ENCODE assay signal across 18 mouse cellular contexts in genomic region chrX:140980163-140980562, GRCm38 (mm10). TPM values are rescaled to one million over a fixed set of nuclear protein-coding genes. Genes with fewer than 3 reads are reported as not detected.
DNase-seq lines count a peak whose midpoint lies in the region; ATAC-seq and TF ChIP-seq lines count a peak whose summit lies in the region.
"Had no signal": no experiment of that assay in that cellular context is flagged by ENCODE, and none has a peak within 500 bp of the region (broad histone marks: within the 10 kb centered on the region; RNA-seq: fewer than 3 reads in every experiment).

No protein-coding gene starts in this region.

- peaks cover 47% of the 10 kb centered on the region for H3K27me3 ChIP-seq in limb, embryonic 12.5 days
- H3K27me3 ChIP-seq in limb, embryonic 10.5 days (ENCODE audit: low read depth, poor library complexity, severe bottlenecking): peaks cover 99% of the 10 kb centered on the region
- H3K27me3 ChIP-seq in limb, embryonic 14.5 days (ENCODE audit: control insufficient read depth, insufficient read depth, low read length): no peaks in the 10 kb centered on the region
- H3K27me3 ChIP-seq in midbrain, embryonic 14.5 days (ENCODE audit: control insufficient read depth, insufficient read depth, low read length): no peaks in the 10 kb centered on the region; the same call in 1 of the 2 replicates

- peaks cover 24% of the 10 kb centered on the region for H3K4me1 ChIP-seq in limb, embryonic 12.5 days (replicated peaks)
- peaks cover 10% of the 10 kb centered on the region for H3K4me1 ChIP-seq in limb, embryonic 10.5 days
- peaks cover 45% of the 10 kb centered on the region for H3K4me1 ChIP-seq in bone marrow macrophage, adult 2 months (ENCODE audit: control insufficient read depth, insufficient read depth, low read length)
- peaks cover 2% of the 10 kb centered on the region; the same call in 1 of the 2 replicates for H3K4me1 ChIP-seq in limb, embryonic 14.5 days (ENCODE audit: control insufficient read depth, insufficient read depth, low read length)
- H3K4me1 ChIP-seq in midbrain, embryonic 14.5 days (ENCODE audit: control insufficient read depth, insufficient read depth, low read length): no peaks in the 10 kb centered on the region
- H3K4me1 ChIP-seq: embryonic facial prominence, embryonic 12.5 days; forebrain, embryonic 13.5 days; hindbrain, embryonic 12.5 days had no signal

- TF ChIP-seq POLR2A in bone marrow macrophage, adult 2 months (IDR thresholded peaks at IDR 0.05; ENCODE audit: borderline replicate concordance, low read depth, low read length): no peak
- no peak for TF ChIP-seq POLR2A in limb, embryonic 14.5 days (IDR thresholded peaks at IDR 0.05; ENCODE audit: borderline replicate concordance, extremely low read depth, insufficient read depth, insufficient read length)

- no peak overlapping the region for H3K4me2 ChIP-seq in limb, embryonic 12.5 days
- no peak overlapping the region for H3K4me2 ChIP-seq in limb, embryonic 14.5 days (replicated peaks; ENCODE audit: low read depth, low read length, severe bottlenecking)
- H3K4me2 ChIP-seq in midbrain, embryonic 14.5 days (ENCODE audit: low read length): no peak overlapping the region
- H3K4me2 ChIP-seq: embryonic facial prominence, embryonic 12.5 days; forebrain, embryonic 13.5 days; hindbrain, embryonic 12.5 days had no signal

- no peak overlapping the region for H3K4me3 ChIP-seq in gastrocnemius, adult 2 months
- H3K4me3 ChIP-seq in limb, embryonic 12.5 days (replicated peaks): no peak overlapping the region
- no peak overlapping the region for H3K4me3 ChIP-seq in limb, embryonic 10.5 days
- no peak overlapping the region for H3K4me3 ChIP-seq in bone marrow macrophage, adult 2 months (ENCODE audit: insufficient read depth, low read length)
- H3K4me3 ChIP-seq in limb, embryonic 14.5 days (replicated peaks; ENCODE audit: low read length): no peak overlapping the region
- no peak overlapping the region for H3K4me3 ChIP-seq in midbrain, embryonic 14.5 days (replicated peaks; ENCODE audit: low read depth, low read length)
- H3K4me3 ChIP-seq: embryonic facial prominence, embryonic 12.5 days; forebrain, embryonic 13.5 days; hindbrain, embryonic 12.5 days had no signal

- ATAC-seq in limb, embryonic 12.5 days (ENCODE audit: insufficient number of reproducible peaks, insufficient read depth, low FRiP score, low TSS enrichment, low read depth): peak; percentile 60; the same call in 1 of the 2 replicates
- ATAC-seq in limb, embryonic 14.5 days (ENCODE audit: low FRiP score, low read depth): no peak
- ATAC-seq in midbrain, embryonic 14.5 days (ENCODE audit: low FRiP score, low TSS enrichment): no peak
- ATAC-seq: activated CD4-positive, CD25-positive, alpha-beta regulatory T cell, adult 4 months; hindbrain, embryonic 16.5 days; inflammation-experienced regulatory T-cells, adult 6 months; Patski had no signal

- no peaks in the 10 kb centered on the region for H3K36me3 ChIP-seq in limb, embryonic 12.5 days
- H3K36me3 ChIP-seq in limb, embryonic 10.5 days: no peaks in the 10 kb centered on the region
- no peaks in the 10 kb centered on the region for H3K36me3 ChIP-seq in limb, embryonic 14.5 days (ENCODE audit: control insufficient read depth, insufficient read depth, low read length)
- no peaks in the 10 kb centered on the region for H3K36me3 ChIP-seq in midbrain, embryonic 14.5 days (ENCODE audit: control insufficient read depth, insufficient read depth, low read length)
- H3K36me3 ChIP-seq: embryonic facial prominence, embryonic 12.5 days; hindbrain, embryonic 12.5 days had no signal

- H3K9me3 ChIP-seq in limb, embryonic 12.5 days: no peaks in the 10 kb centered on the region
- no peaks in the 10 kb centered on the region for H3K9me3 ChIP-seq in limb, embryonic 10.5 days (replicated peaks)
- H3K9me3 ChIP-seq in limb, embryonic 14.5 days (ENCODE audit: control insufficient read depth, low read length): no peaks in the 10 kb centered on the region
- H3K9me3 ChIP-seq in midbrain, embryonic 14.5 days (ENCODE audit: control insufficient read depth, low read length): no peaks in the 10 kb centered on the region
- H3K9me3 ChIP-seq: embryonic facial prominence, embryonic 12.5 days; forebrain, embryonic 13.5 days; hindbrain, embryonic 12.5 days had no signal

- peak overlapping the region; percentile 33 for H3K27ac ChIP-seq in gastrocnemius, adult 2 months
- peak overlapping the region; percentile 59; the same call in 1 of the 2 replicates for H3K27ac ChIP-seq in limb, embryonic 12.5 days
- no peak overlapping the region for H3K27ac ChIP-seq in limb, embryonic 10.5 days
- H3K27ac ChIP-seq in bone marrow macrophage, adult 2 months (ENCODE audit: insufficient read depth, low read depth, low read length): peak overlapping the region; percentile 47
- H3K27ac ChIP-seq in limb, embryonic 14.5 days (replicated peaks; ENCODE audit: low read depth, low read length): peak overlapping the region; percentile 43; the same call in 1 of the 2 replicates
- no peak overlapping the region for H3K27ac ChIP-seq in midbrain, embryonic 14.5 days (replicated peaks; ENCODE audit: low read depth, low read length)
- H3K27ac ChIP-seq: embryonic facial prominence, embryonic 12.5 days; forebrain, embryonic 13.5 days; hindbrain, embryonic 12.5 days had no signal

- 65% methylated on average over 4 of the region's 4 CpGs for WGBS in limb, embryonic 12.5 days
- WGBS in limb, embryonic 10.5 days: 77% methylated on average over 4 of the region's 4 CpGs
- 51% methylated on average over 4 of the region's 4 CpGs for WGBS in limb, embryonic 14.5 days
- 82% methylated on average over 4 of the region's 4 CpGs for WGBS in midbrain, embryonic 14.5 days

- TF ChIP-seq CTCF in gastrocnemius, adult 2 months (IDR thresholded peaks at IDR 0.05): no peak
- TF ChIP-seq CTCF in bone marrow macrophage, adult 2 months (IDR thresholded peaks at IDR 0.05; ENCODE audit: low read depth, low read length): no peak

- no peak overlapping the region for H3K9ac ChIP-seq in limb, embryonic 12.5 days (replicated peaks)
- no peak overlapping the region for H3K9ac ChIP-seq in limb, embryonic 14.5 days (ENCODE audit: low read depth, low read length, severe bottlenecking)
- no peak overlapping the region for H3K9ac ChIP-seq in midbrain, embryonic 14.5 days (replicated peaks; ENCODE audit: low read length)
- H3K9ac ChIP-seq: embryonic facial prominence, embryonic 12.5 days; forebrain, embryonic 13.5 days; forebrain, postnatal 0 days; hindbrain, embryonic 12.5 days had no signal

- DNase-seq in gastrocnemius, adult 2 months: no peak
- no peak for DNase-seq in gastrocnemius, postnatal 14 days
- no peak for DNase-seq in limb, embryonic 10.5 days (ENCODE audit: low spot score)
- DNase-seq in limb, embryonic 14.5 days (ENCODE audit: low spot score): no peak
- no peak for DNase-seq in midbrain, embryonic 14.5 days
- no peak for DNase-seq in ovary, postnatal 14 days (ENCODE audit: low spot score)
- DNase-seq: cerebellum, adult 8-10 months; cerebellum, postnatal 14 days had no signal

- intact Hi-C loops in gastrocnemius, adult 2 months (cut with DNase I): no loop called here
- intact Hi-C loops in gastrocnemius, postnatal 14 days (cut with DNase I; ENCODE audit: low total_unique reads): no loop called here

RNA-seq across cellular contexts. Expression of gene Atg4a, which starts 23.5 kb away (rescaled TPM):
- total RNA-seq in gastrocnemius, adult 2 months (2021): 10 to 100 TPM; 17.7 to 23.9 TPM
- 10 to 100 TPM; 19.1 to 20.0 TPM for total RNA-seq in gastrocnemius, postnatal 14 days (2021)
- 15.2 and 15.6 TPM in 2 replicates for polyA plus RNA-seq in limb, embryonic 12.5 days (2016; fragmentation: Nextera tagmentation; extraction: Ambion mirVana)
- 11.4 and 12.0 TPM in 2 replicates for polyA plus RNA-seq in limb, embryonic 10.5 days (2016; fragmentation: Nextera tagmentation; extraction: Ambion mirVana)
- 19.3 and 19.5 TPM in 2 replicates for polyA plus RNA-seq in bone marrow macrophage, adult 2 months (2012; ENCODE audit: insufficient read depth, insufficient read length, missing spikeins)
- 10.7 and 12.4 TPM in 2 replicates for polyA plus RNA-seq in limb, embryonic 14.5 days (2012; rRNA removed)
- 23.2 and 26.3 TPM in 2 replicates for polyA plus RNA-seq in limb, embryonic 14.5 days (2014; fragmentation: Nextera tagmentation; extraction: Ambion mirVana)
- 9.3 and 11.1 TPM in 2 replicates for polyA plus RNA-seq in midbrain, embryonic 14.5 days (2014; fragmentation: Nextera tagmentation; extraction: Ambion mirVana)

RNA-seq across cellular contexts. Expression of gene Psmd10, which starts 23.6 kb away (rescaled TPM):
- total RNA-seq in gastrocnemius, adult 2 months (2021): 10 to 100 TPM in 1 of 2 experiments, 1 to 10 TPM in 1; 9.0 to 11.6 TPM
- 10 to 100 TPM in 1 of 2 experiments, 1 to 10 TPM in 1; 10.0 to 12.5 TPM for total RNA-seq in gastrocnemius, postnatal 14 days (2021)
- 40.2 and 40.4 TPM in 2 replicates for polyA plus RNA-seq in limb, embryonic 12.5 days (2016; fragmentation: Nextera tagmentation; extraction: Ambion mirVana)
- polyA plus RNA-seq in limb, embryonic 10.5 days (2016; fragmentation: Nextera tagmentation; extraction: Ambion mirVana): 48.4 and 51.5 TPM in 2 replicates
- 35.3 and 35.7 TPM in 2 replicates for polyA plus RNA-seq in bone marrow macrophage, adult 2 months (2012; ENCODE audit: insufficient read depth, insufficient read length, missing spikeins)
- 14.6 and 19.0 TPM in 2 replicates for polyA plus RNA-seq in limb, embryonic 14.5 days (2012; rRNA removed)
- polyA plus RNA-seq in limb, embryonic 14.5 days (2014; fragmentation: Nextera tagmentation; extraction: Ambion mirVana): 40.1 and 43.9 TPM in 2 replicates
- 42.5 and 47.0 TPM in 2 replicates for polyA plus RNA-seq in midbrain, embryonic 14.5 days (2014; fragmentation: Nextera tagmentation; extraction: Ambion mirVana)

Comparison
In these comparisons a context has a peak if more than half of its experiments do, and no peak if none do; other contexts are left out.
1. H3K27ac ChIP-seq: peak in gastrocnemius, adult 2 months (single experiment), limb, embryonic 12.5 days (single experiment), bone marrow macrophage, adult 2 months (single experiment) and limb, embryonic 14.5 days (single experiment); none in limb, embryonic 10.5 days (single experiment) and midbrain, embryonic 14.5 days (single experiment).